Mouse (Mus musculus): Measurements from ENCODE around the gene Olfml2b.

The Olfml2b gene

DNA sequence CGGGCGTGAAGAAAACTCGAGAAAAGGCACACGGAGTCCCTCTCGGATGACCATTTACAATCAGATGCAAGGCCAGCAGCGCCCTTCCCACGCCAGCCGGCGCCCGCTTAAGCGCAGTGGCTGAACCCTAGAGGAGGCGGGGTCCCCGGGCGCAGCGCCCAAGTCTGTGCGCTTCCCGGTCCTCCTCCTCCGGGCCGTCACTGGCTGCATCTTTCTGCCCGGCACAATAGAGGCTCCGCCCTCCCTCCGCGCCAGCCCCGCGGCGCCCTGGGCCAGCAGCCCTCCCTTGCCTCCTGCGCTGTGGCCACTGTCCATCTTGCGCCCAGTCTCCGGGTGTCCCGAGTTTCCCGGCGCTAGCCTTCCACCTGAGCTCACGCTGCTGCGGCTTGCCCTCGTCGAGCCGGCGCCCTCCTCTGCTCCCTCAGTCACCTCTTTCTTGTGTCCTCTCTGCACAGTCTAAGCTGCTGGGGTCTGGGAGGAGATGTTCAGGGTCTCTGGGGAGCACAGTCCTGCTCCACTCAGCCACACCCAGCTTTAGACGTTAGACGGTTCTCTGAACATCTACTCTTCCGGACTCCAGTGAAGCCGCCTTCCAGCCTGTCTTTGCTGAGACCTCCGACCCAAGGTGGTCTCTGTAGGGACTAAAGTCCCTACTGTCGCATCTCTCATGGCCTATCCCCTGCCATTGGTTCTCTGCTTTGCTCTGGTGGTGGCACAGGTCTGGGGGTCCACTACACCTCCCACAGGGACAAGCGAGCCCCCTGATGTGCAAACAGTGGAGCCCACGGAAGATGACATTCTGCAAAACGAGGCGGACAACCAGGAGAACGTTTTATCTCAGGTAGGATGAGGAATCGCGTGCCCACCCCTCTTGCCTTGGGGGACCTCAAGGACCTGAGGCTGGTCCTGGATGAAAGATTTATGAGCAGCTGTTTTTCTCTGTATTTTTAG, at the start of gene Olfml2b:
TSS of gene Olfml2b (plus strand) at position 278 of the 951 bp plus-strand sequence.
- DNase-seq (ENCODE audit: low read depth, low spot score), result no peak

DNA sequence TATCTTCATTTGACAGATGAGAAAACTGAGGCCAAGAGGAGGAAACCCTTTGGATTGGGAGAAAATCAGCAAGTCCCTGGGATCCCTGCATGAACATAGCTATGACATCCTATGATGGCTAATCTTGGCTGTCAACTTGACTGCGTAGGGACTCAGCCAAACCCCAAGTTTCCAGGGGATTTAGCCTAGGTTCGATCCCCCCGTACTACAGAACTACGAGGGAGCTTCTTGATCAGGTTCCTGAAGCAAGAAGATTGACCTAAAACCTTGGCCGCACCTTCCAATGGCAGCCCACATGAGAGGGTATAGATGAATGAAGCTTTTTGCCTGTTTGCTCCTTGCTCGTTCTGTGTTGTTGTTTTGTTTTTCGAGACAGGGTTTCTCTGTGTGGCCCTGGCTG, 49.8 kb upstream of the Olfml2b start:
- no peak for DNase-seq (ENCODE audit: low read depth, low spot score)

DNA sequence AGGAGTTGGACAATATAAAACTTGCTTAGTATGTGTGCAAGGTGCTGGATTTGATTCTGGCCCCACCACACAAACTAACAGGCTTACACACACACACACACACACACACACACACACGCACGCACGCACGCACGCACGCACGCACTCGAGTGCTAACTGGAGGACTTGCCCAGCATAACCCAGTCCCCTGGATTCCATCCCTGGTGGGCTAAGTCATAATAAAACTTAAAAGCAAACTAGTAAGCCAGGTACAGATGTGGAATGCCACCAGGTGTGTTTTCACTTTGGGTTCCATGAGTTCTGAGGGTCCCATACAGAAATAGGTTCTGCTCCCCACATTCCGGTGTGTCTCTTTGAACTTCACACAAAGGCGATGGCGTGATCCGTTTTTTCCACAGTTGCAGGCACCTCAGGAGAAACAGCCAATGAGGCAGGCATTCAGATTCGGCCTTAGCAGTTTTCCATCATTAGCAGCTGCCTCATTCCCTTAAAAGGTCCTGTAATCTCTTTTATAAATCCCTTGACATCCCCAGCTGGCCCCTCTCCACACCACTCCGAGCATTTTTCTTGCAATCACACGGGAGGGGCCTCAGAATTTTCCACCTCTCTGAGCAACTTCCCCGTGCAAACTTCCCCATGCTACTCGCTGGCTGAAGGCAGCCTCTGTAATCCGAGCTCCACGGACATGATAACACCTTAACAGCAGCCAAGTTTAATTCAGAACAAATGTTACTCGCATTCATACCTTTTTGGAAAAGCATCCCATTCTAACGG, 38.9 kb upstream of the Olfml2b start:
- DNase-seq (ENCODE audit: low read depth, low spot score), result no peak

DNA sequence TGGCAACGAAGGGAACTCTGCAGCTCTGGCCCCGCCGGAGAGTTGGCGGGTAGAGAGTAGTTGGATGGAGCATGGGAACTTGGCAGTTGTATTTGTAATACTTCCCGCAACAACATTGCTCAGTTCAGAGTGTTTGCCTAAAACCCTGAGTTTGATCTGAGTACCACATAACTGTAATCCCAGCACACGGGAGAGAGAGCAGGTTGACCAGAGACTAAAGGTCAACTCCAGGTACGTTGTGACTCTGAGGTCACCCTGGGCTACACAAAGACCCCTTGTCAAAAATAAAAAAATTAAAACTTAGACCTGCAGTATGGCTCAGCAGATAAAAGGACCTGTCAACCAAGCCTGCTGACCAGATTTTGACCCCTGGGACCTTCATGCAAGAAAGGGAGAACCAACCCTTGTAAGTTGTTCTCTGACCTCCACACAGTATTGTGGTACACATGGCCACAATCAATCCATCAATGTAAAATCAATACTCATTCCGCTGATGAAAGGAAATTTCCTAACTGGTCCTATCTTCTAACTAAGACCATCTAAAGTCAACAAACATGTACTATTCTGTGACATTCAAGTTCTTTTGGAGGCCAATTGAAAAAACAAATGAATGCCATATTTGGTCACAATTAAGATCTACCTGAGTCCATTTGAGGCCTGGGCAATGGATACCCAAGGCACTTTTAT, 37.0 kb upstream of the Olfml2b start:
- no peak for DNase-seq (ENCODE audit: low read depth, low spot score)

- no peak for DNase-seq (ENCODE audit: low read depth, low spot score)
Measured at GRCm38 (mm10) chr1:170608461-170609071, 35.8 kb upstream of the Olfml2b start.

DNA sequence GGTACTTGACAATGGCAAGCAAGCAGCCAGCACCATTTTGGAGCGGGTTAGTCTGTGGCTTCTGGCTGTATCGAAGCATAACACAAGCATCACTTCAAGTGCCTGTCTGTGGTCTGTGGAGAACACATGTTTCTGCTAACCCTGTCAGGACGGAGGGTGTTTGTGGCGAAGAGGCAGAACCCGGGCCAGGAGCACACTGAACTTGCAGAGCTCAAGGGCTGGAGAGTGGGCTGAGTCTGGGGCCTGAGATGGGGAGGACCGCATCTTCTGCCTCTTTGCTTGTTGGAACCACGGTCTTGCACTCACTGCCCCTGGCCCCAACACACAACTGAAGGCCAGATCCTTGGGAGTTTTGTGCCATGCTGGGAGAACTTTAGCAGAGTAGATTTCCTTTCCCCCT, 34.5 kb upstream of the Olfml2b start:
- no peak for DNase-seq (ENCODE audit: low read depth, low spot score)

DNA sequence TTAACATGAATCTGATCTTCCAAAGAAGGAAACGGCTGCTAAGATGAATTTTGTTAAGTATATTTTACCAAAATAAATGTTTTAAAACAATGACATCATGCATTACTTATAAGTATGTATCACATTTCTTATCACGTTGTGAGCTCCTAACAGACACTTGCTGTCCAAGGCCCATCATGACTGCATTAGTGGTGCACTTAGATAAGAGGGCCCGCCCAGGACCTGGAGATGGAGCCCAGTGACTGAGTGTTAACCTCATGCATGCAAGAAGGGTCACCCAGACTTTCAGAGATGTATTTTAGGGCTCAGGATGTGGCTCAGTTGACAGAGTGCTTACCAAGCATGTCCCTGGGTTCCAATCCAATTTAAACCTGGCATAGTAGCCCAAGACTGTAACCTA, 34.0 kb upstream of the Olfml2b start:
- no peak for DNase-seq (ENCODE audit: low read depth, low spot score)

DNA sequence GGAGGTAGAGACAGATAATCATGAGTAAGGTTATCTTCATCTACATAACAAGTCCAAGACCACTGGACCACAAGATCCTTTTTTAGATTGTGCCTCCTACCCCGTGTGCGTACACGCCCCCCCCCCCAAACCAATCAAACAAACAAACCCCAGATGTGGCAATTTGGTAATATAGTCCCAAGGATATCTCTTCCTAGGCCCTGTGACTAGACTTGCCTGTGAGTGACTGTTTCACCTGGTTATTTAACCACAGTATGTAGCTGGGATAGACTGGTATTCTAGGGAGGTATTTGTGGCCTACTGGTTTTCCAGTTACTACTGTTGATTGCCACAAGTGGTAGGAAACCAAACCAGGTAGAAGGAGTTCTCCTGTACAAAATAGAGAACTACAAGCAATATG, 33.6 kb upstream of the Olfml2b start:
- no peak for DNase-seq (ENCODE audit: low read depth, low spot score)

DNA sequence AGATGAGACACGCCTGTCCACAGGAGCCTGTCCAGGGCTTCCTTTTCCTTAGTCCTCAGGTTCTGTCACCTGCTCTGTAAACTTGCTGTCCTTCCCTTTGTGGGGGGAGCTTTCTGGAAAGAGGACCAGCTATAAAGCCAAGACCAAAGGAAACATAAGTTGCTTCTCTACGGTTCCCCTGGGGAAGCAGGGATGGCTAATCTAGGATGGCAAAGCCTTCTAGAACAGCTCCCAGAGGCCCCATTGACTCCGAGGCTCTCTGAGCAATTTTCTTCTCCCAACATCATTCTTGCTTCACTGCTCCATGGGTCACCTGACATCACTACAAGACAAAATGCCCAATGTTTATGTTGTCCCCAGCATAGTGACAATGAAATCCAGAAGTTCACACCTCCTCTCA, 32.7 kb upstream of the Olfml2b start:
- DNase-seq (ENCODE audit: low read depth, low spot score), result no peak

- peak; percentile 33 for DNase-seq (ENCODE audit: low read depth, low spot score)
Measured at GRCm38 (mm10) chr1:170612968-170613872, 31.1 kb upstream of the Olfml2b start.

GRCm38 (mm10) chr1:170619686-170620374, 24.5 kb upstream of the Olfml2b start:
- DNase-seq (ENCODE audit: low read depth, low spot score), result no peak

DNA sequence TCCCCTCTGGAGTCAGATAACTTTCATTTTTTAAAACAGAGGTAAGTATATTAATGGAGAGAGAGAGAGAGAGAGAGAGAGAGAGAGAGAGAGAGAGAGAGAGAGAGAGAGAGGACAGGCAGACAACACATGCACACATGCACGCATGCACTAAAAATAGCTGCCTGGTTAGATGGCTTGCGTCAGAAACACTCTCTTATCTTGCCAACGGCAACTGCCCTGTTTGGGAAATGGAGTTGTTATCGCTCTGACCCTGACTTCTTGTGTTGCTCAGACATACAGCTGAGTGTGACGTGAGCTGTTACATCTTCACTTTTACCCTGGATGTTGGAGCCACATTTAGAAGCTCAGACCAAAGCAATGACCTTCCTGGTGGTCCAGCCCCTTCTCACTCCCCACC, 21.4 kb upstream of the Olfml2b start:
- DNase-seq (ENCODE audit: low read depth, low spot score), result no peak

GRCm38 (mm10) chr1:170623432-170623831, 20.9 kb upstream of the Olfml2b start:
- no peak for DNase-seq (ENCODE audit: low read depth, low spot score)

DNA sequence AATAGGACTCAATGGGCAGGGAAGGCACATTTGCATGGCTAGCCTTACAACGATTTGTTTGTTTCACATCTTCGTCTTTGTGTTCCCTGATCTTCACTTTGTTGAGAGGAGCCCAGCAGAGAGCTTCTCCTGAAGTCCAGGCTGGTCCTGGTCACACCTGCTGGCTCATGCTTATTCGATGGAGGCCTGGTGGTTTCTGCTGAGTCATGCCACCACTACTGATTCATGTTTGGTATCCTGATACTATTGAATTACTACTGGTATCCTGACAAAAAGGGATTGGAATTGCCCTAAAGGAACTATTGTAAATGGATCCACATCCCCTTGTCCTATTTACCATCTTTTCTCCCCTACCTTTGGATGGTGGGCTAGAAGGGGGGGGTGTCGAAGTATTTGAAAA, 13.8 kb upstream of the Olfml2b start:
- DNase-seq (ENCODE audit: low read depth, low spot score), result no peak

DNA sequence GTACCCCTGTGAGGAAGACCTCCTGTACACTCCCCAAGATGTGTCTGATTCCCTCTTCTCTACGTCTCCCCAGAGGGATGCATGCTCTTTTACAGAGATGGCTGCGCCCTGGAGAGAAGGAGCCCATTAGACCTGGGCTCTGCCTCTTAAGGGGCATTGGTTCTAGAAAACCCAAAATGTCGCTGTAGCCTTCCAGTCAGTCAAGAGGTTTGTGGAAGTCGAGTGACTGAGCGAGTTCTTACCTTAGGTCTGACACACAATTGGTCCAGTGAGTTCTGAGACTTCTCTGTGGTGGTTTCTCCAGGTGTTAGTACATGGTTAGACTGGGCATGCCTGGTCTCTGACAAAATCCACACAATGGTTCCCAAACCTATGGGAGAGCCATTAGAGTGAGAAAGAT, 12.8 kb upstream of the Olfml2b start:
- no peak for DNase-seq (ENCODE audit: low read depth, low spot score)

- DNase-seq (ENCODE audit: low read depth, low spot score), result peak; percentile 70
Measured at GRCm38 (mm10) chr1:170632385-170632784, 11.9 kb upstream of the Olfml2b start.

DNA sequence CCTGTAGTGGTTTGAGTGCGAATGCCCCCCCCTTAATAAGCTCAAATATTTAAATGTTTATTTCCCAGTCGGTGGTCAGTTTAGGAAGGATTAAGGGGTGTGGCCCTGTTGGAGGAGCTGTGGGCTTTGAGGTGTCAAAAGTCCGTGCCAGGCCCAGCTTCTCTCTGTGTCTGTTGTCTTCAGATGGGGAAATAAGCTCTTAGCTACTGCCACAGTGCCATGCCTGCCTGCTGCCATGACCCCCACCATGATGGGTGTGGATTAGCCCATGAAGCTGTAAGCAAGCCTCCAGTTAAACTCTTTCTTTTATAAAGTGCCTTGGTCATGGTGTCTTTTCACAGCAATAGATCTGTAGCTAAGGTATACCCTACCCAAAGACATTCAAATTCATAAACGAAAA, 11.5 kb upstream of the Olfml2b start:
- no peak for DNase-seq (ENCODE audit: low read depth, low spot score)

DNA sequence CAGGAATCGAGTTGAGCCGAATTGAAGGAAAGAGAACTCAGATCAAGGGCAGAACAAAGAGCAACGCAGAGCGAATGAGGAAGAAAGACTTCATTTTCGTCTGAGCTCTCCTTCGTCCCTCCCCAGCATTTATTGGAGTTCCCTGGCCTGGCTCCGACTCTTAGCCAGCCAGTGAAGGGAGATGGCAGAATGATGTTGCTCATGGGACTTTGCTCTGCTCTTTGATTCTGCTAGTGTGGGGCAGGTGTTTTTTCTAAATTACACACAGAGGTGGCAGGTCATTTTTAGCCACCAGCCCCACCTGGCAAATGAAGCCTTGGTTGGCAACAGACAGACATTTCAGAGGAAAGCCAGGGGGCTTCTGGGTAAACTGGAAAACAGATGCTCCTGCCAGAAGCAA, 5.4 kb upstream of the Olfml2b start:
- no peak for DNase-seq (ENCODE audit: low read depth, low spot score)

DNA sequence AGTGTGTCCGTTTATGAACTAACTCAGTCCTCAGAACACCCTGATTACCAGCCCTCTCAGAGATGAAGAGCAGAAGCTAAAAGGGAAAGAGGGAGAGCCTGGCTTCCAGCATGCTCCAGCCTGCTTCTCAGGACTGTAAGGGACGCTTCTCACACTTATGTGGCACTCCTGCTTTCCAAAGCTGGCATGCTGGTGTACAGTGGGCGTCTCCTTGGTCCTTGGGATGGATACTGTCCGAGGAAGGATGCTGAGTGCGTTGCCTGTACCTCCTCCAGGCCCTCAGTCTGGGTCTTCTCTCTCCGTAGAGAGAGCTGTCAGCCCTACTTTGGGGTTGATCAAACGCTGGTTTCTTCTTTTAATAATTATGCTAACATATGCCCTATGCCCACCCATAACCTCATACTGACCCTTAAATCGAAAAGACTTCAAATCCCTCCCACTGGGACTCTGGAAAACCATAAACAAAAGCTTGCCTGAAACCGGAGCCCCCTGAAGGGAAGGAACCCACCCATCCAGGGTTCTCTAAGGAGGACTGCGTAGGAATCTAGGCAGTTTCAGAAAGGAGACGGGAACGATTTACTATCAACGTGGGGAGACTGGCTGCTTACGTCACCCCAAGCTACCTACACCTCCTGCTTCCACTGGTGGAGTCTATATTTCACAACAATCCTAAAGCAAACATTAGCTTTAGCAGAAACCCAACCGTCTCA, 1.7 kb downstream of the Olfml2b start:
- no peak for DNase-seq (ENCODE audit: low read depth, low spot score)
